Comparison of ENCODE assay signal across 7 mouse cellular contexts in the genomic region with DNA sequence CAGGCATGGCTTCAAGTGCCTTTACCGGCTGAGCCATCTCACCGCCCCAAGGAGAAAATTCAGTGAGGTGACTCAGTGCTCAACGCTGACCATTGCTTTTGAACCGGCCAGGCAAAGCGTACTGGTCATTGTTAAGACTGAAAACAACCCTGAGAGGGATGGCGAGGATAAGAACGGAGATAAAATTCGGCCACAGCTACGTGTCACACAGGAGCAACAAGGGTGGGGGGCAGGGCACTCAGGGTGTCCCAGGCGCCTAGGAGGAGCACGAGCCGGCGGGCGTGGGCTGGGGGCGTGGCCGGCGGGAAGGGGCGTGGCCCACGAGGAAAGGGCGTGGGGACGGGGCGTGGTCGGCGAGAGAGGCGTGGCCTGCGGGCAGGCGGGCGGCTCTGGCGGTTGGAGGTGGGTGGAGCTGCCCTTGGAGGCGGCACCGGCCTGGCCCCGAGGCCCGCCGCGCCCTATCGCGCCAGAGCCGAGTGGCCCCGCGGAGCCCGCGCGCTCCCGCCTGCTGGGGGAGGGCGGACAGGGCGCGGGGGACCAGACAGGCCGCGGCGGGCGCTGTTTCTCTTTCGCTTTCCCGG.
DNase-seq lines count a peak whose midpoint lies in the region; ATAC-seq lines count a peak whose summit lies in the region.

No protein-coding gene starts in this region.

- intact Hi-C loops in gastrocnemius, postnatal 36 days (cut with DNase I), result loop anchor here (5.0 kb wide), 1 partner anchor 62 kb away; a partner anchor contains a TSS
- intact Hi-C loops in left cerebral cortex, postnatal 36 days (cut with DNase I), result loop anchor here (5.0 kb wide), 1 partner anchor 62 kb away; a partner anchor contains a TSS

- no peaks in the 10 kb centered on the region; the same call in 1 of the 2 replicates for H3K4me1 ChIP-seq in intestine, embryonic 16.5 days (ENCODE audit: control insufficient read depth, insufficient read depth, low read length)
- no peaks in the 10 kb centered on the region; the same call in 1 of the 2 replicates for H3K4me1 ChIP-seq in midbrain, embryonic 11.5 days (ENCODE audit: control insufficient read depth, insufficient read depth, low read length)

- H3K27me3 ChIP-seq in intestine, embryonic 16.5 days (replicated peaks; ENCODE audit: control insufficient read depth, insufficient read depth, low read length), result no peaks in the 10 kb centered on the region
- H3K27me3 ChIP-seq in midbrain, embryonic 11.5 days (ENCODE audit: control insufficient read depth, insufficient read depth, low read length), result peaks cover 7% of the 10 kb centered on the region; the same call in 1 of the 2 replicates

- H3K9me3 ChIP-seq in intestine, embryonic 16.5 days (ENCODE audit: control insufficient read depth, low read length), result no peaks in the 10 kb centered on the region
- H3K9me3 ChIP-seq in midbrain, embryonic 11.5 days (ENCODE audit: control insufficient read depth, low read length), result no peaks in the 10 kb centered on the region

- H3K9ac ChIP-seq in intestine, embryonic 16.5 days (ENCODE audit: low read depth, low read length), result peak overlapping the region; percentile 80
- peak overlapping the region; percentile 77 for H3K9ac ChIP-seq in midbrain, embryonic 11.5 days (ENCODE audit: low read length)

- peak overlapping the region; percentile 76 for H3K27ac ChIP-seq in intestine, embryonic 16.5 days (ENCODE audit: low read length)
- no peak overlapping the region; the same call in 1 of the 2 replicates for H3K27ac ChIP-seq in midbrain, embryonic 11.5 days (ENCODE audit: low read depth, low read length)

- no peaks in the 10 kb centered on the region for H3K36me3 ChIP-seq in intestine, embryonic 16.5 days (ENCODE audit: control insufficient read depth, insufficient read depth, low read length)
- H3K36me3 ChIP-seq in midbrain, embryonic 11.5 days (ENCODE audit: control insufficient read depth, insufficient read depth, low read length), result no peaks in the 10 kb centered on the region

- H3K4me3 ChIP-seq in intestine, embryonic 16.5 days (ENCODE audit: low read length), result peak overlapping the region; percentile 76
- peak overlapping the region; percentile 72 for H3K4me3 ChIP-seq in midbrain, embryonic 11.5 days (ENCODE audit: low read depth, low read length)

- H3K4me2 ChIP-seq in intestine, embryonic 16.5 days (ENCODE audit: low read depth, low read length), result peak overlapping the region; percentile 79
- H3K4me2 ChIP-seq in midbrain, embryonic 11.5 days, result peak overlapping the region; percentile 58

- peak; percentile 99 for ATAC-seq in intestine, embryonic 16.5 days
- ATAC-seq in midbrain, embryonic 11.5 days (ENCODE audit: low FRiP score), result peak; percentile 98

- WGBS in intestine, embryonic 16.5 days, result under 1% methylated on average over 42 of the region's 53 CpGs
- under 1% methylated on average over 34 of the region's 53 CpGs for WGBS in midbrain, embryonic 11.5 days

- DNase-seq in adrenal gland, adult 18-20 months (ENCODE audit: low spot score in 2 of 2), result peak; percentile 100
- DNase-seq in embryo, embryonic 11 days, result peak; percentile 92
- DNase-seq in gastrocnemius, postnatal 36 days, result peak; percentile 94 to 97
- DNase-seq in left cerebral cortex, postnatal 36 days (ENCODE audit: low spot score in 2 of 2), result peak; percentile 88 to 89
- peak; percentile 99 for DNase-seq in midbrain, embryonic 11.5 days (ENCODE audit: low spot score, missing footprints)
- DNase-seq in skeletal muscle tissue, adult 2 months (ENCODE audit: low read depth, low spot score), result peak; percentile 93
